Mouse (Mus musculus): ENCODE data around the gene Zmym4.
A peak's percentile ranks its signal among the peaks of the same experiment; 100 is the strongest.

The Zmym4 gene

DNA sequence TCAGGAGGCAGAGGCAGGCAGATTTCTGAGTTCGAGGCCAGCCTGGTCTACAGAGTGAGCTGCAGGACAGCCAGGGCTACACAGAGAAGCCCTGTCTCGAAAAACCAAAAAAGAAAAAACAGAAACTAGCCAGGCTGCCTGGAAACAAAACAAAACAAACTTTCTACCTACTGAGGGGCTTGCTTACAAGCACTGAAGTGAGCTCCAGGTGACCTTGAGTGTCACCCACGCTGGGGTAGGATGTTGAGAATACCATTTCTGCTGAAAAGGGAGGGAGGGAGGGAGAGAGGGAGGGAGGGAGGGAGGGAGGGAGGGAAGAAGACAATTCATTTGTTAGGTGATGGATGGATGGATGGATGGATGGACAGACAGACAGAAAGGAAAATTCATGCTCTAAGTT, 24.5 kb downstream of the Zmym4 start:
- DNase-seq (ENCODE audit: low read depth, low spot score): no peak

DNA sequence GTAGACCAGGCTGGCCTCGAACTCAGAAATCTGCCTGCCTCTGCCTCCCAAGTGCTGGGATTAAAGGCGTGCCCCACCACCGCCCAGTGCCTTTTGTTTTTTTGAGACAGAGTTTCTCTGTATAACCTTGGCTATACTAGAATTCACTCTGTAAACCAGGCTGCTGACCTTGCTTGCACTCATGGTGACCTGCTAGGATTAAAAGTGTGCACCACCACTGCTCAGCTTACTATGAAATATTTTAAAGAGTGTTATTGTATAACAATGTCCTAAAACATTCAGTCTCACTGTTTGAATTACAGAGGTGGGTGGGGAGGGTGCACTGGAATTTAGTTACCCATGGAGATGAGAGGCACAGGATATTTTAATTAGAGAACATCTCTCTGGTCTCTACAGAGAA, 25.1 kb downstream of the Zmym4 start:
- no peak for DNase-seq (ENCODE audit: low read depth, low spot score)

DNA sequence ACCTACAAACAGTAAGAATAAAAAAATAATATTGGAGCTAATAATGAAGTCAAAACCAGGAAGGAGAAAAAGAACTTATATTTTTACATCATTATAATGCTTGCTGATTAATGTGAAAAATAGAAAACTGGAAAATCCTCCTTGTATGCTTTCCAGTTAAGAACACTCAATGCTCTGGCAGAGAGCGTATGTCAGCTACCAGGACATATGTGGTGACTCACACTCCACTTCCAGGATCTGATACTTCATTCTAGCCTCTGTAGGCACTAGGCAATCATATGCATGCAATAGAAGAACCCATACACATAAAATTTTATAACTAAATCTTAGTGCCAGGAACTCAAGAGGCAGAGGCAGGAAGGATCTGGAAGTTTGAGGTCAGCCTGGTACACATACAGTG, 40.2 kb downstream of the Zmym4 start:
- DNase-seq (ENCODE audit: low read depth, low spot score): no peak

DNA sequence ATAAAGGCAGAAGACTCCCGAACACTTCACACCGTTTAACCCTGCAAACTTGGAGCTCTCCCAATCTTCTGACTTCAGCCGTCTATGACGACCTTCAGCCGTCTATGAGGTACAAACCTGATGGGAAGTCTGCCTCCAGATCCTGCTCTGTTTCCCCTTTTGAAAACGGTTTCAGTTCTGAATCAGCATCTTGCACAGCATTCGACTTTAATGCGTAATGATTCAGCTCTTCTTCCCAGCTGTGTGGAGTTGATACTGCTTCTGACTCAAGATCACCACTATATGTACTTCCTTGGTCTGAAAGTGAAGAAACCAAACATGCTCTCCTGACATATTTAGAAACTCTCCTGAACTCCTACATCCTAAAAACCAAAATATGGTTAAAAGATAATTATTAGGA, 78.1 kb downstream of the Zmym4 start:
- no peak for DNase-seq (ENCODE audit: low read depth, low spot score)

- DNase-seq (ENCODE audit: low read depth, low spot score): peak; percentile 9
Measured at GRCm38 (mm10) chr4:126885953-126886352, 82.0 kb downstream of the Zmym4 start.

- no peak for DNase-seq (ENCODE audit: low read depth, low spot score)
Measured at GRCm38 (mm10) chr4:126883602-126884001, 84.3 kb downstream of the Zmym4 start.

- DNase-seq (ENCODE audit: low read depth, low spot score): no peak
Measured at GRCm38 (mm10) chr4:126879560-126880275, 88.2 kb downstream of the Zmym4 start.

DNA sequence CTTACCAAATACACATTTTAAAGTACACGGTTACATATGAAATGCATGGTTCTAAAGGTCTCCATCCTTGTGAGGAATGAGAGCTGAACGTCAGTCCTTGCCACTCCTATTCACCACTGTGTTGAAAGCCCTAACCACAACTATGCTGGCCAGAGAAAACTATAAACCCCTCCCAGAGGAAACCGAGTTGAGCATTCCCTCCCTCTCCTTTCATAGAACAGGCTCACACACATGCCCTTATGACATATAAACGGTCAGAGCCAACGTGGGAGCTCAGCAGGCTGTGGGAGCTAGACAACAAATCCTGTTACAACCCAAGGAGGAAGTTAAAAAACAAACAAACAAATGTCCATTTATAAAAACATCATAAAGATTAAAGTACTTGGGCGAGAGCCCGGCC, 95.2 kb downstream of the Zmym4 start:
- no peak for DNase-seq (ENCODE audit: low read depth, low spot score)

DNA sequence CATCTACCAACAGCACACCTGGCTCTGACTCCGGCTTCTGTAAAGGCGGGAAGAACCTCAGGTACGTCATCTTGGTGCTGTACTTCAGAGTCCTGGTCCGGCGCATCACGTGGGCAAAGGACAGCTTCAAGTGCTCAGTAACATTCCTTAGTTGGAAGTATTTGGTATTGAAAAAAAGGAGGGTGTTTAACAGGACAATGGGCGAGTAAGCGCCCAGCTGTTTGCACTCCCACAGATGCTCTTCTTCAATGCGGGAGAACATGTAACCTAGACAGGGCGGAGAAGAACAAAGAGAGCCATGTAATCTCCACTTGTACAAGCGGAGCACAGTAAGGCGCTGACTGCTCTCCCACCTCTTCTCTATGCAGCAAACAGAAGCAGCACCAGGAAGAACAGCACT, 99.2 kb downstream of the Zmym4 start:
- DNase-seq (ENCODE audit: low read depth, low spot score): no peak

DNA sequence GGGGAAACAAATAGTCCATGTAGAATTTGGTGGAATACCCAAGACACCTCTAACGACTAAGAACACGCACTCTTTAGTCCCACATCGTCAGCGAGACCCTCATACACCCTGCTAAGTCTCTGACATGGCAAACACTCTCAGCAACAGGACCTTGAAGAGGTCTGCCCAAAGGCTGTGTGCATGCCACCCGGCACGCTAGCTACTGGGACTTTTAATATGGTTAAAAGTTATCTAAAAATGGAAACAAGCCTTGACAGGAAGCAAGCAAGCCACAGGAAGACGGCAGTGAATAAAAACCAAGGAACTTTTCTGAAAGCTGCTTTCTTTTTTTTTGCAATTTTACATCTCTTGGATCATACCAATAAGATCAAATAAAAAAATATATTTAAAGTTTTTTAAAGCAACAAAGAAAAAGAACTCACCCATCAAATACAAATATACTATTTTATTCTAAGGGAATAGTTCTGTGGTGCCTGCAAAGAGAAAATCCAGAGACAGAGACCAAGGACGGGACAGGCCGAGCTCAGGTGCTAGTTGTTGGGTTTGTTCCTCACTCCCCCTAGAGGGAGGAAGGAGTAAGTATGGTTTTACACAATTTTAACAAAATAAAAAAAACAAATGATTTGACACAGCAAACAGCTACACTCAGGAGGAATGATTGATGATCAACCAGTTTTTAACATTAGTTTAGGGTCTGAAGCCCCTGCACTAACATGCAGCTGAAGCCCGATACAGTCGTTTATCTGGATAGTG, 106.2 kb downstream of the Zmym4 start:
- peak; percentile 39 for DNase-seq (ENCODE audit: low read depth, low spot score)

GRCm38 (mm10) chr4:126860268-126860986, 107.5 kb downstream of the Zmym4 start:
- no peak for DNase-seq (ENCODE audit: low read depth, low spot score)

DNA sequence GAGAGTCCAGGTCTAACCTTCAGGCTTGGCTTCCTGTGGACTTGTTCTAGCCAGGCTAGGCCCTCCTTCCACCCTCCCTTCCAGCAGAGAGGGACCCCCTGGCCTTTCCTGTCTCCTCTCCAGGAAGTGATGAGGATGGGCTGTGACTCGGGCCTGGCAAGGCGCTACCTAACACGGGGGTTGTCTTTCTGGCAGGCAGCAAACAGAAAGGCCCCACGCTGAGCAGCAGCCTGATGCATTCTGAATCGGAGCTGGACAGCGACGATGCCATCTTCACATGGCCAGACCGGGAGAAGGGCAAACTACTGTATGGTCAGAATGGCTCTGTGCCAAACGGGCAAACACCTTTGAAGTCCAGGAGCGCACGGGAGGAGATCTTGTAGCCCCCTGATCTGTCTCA, 115.0 kb downstream of the Zmym4 start:
- no peak for DNase-seq (ENCODE audit: low read depth, low spot score)

DNA sequence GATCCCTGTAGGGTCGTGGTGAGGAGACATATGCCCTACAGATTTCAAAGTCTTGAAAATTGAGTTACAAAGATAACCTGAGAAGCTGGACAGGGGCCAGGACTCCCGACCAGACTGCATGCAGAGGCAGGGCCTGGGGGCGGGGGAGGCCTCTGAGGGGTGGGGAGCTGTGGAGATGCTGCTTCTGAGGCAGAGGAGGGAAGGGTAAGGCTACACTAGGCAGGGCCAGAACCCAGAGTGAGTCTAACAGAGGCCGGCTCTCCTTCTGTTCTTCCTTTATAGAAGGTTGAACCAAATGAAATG, 117.2 kb downstream of the Zmym4 start:
- no peak for DNase-seq (ENCODE audit: low read depth, low spot score)

GRCm38 (mm10) chr4:126850019-126850777, 117.7 kb downstream of the Zmym4 start:
- DNase-seq (ENCODE audit: low read depth, low spot score): peak; percentile 16

- no peak for DNase-seq (ENCODE audit: low read depth, low spot score)
Measured at GRCm38 (mm10) chr4:126846971-126847370, 121.0 kb downstream of the Zmym4 start.

GRCm38 (mm10) chr4:126845664-126846063, 122.3 kb downstream of the Zmym4 start:
- no peak for DNase-seq (ENCODE audit: low read depth, low spot score)

- no peak for DNase-seq (ENCODE audit: low read depth, low spot score)
Measured at GRCm38 (mm10) chr4:126842911-126843310, 125.0 kb downstream of the Zmym4 start.

DNA sequence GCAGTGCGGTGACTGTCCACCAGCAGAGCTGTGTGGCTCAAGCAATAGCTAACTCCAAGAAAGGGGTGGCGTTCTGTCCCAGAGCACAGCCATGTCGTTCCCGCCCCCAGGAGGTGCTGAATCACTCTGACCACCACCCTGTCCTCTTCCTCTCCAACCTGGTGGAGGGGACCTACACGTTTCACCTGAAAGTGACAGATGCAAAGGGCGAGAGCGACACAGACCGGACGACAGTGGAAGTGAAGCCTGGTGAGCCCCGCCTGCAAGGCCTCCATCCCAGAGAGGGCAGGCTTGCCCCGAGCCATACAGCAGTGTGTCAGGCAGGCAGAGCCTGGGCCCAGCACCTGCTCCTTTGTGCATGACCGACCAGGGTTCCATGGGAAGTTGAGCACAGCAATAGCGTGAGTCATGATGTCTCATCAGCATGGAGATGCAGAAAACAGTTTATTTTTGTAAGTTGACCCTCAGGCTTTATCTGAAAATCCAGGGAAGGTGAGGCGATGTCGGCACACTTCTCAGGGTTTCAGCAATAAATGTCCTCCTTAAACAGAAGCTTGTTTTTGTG, 126.9 kb downstream of the Zmym4 start:
- no peak for DNase-seq (ENCODE audit: low read depth, low spot score)

DNA sequence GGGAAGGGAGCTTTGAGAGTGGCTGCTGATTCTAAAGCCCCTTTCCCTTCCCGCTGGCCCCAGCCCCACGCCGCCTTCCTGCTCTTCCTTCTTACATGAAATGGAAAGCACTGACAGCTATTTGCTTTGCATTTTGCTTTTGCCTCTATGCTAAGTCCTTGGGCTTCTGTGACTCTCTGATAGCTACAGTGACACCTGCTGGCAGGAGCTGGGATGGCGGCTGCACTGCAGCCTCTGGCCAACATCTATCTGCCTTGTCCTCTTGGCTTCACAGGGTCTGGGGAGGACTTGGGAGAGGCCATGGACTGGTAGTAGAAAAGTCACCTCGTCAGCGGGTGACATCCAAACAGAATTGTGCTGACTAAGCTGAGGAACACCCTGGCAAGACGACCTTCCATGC, 128.1 kb downstream of the Zmym4 start:
- DNase-seq (ENCODE audit: low read depth, low spot score): peak; percentile 72

DNA sequence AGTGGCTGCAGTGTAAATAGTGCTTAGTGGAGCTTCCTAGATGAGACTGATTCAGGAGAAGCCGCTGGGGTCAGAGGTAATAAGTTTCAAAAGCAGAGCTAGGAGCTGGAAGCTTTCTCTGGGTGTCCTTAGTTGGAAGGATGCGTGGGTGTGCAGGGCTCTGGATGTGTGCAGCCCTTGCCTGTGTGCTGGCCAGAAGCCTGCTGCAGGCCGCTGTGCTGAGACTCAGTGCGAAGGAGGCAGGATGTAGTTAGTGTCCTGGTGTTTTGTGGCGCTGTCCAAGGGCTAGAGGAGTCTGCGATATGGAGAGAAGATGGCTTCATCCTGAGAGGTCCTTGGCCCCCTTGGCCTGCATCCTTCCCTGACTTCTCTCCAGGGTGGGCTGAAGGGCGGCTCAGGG, 129.1 kb downstream of the Zmym4 start:
- DNase-seq (ENCODE audit: low read depth, low spot score): no peak

GRCm38 (mm10) chr4:126831122-126831521, 136.8 kb downstream of the Zmym4 start:
- DNase-seq (ENCODE audit: low read depth, low spot score): no peak

DNA sequence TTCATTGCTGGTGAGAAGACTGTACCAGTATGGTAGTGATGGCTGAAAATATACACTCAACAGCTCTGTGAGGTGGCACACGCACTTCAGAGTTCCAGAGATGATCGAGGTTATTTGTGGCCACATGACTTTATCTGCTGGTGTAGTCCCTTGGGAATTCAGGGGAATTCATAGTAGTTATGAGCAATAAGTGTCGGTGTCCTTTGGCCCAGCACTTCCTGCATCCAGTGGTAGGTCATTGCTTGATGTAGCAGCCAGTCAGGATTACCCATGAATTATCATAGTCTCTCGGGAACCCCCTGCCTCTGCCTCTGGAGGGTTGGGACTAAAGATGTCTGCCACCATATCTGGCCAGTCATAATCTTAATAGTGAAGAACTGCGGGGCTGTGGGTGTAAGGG, 144.0 kb downstream of the Zmym4 start:
- no peak for DNase-seq (ENCODE audit: low read depth, low spot score)

Data from CD4-positive helper T cell, adult 2 months (primary cell).